In genomic region chr19:17354797-17355196, GRCm38 (mm10) we compare ENCODE assay signal across 11 mouse cellular contexts. TPM values are rescaled to one million over a fixed set of nuclear protein-coding genes. Genes with fewer than 3 reads are reported as not detected.
DNase-seq lines count a peak whose midpoint lies in the region; ATAC-seq and TF ChIP-seq lines count a peak whose summit lies in the region.
"Had no signal": no experiment of that assay in that cellular context is flagged by ENCODE, and none has a peak within 500 bp of the region (broad histone marks: within the 10 kb centered on the region; RNA-seq: fewer than 3 reads in every experiment).

No protein-coding gene starts in this region.

- peak; percentile 31 for DNase-seq in cerebellum, adult 8-10 months
- no peak for DNase-seq in cerebellum, adult 11 months
- no peak for DNase-seq in kidney, postnatal 14 days
- DNase-seq in liver, embryonic 13.5 days, result peak; percentile 21
- no peak for DNase-seq in midbrain, embryonic 11.5 days (ENCODE audit: low spot score, missing footprints)
- no peak for DNase-seq in urinary bladder, postnatal 36 days (ENCODE audit: low spot score in 2 of 2)
- DNase-seq: adrenal gland, postnatal 14 days had no signal

- no peak for ATAC-seq in kidney, embryonic 14.5 days (ENCODE audit: low FRiP score, low TSS enrichment)
- peak; percentile 72 for ATAC-seq in liver, embryonic 13.5 days (ENCODE audit: low read depth)
- ATAC-seq in midbrain, embryonic 11.5 days (ENCODE audit: low FRiP score), result no peak
- ATAC-seq: inflammation-experienced regulatory T-cells, adult 6 months; midbrain, embryonic 13.5 days had no signal

- peak overlapping the region; percentile 2; the same call in 1 of the 2 replicates for H3K4me3 ChIP-seq in kidney, embryonic 14.5 days (ENCODE audit: low read length)
- H3K4me3 ChIP-seq in bone marrow macrophage, adult 2 months (ENCODE audit: insufficient read depth, low read length), result peak overlapping the region; percentile 94; the same call in 1 of the 2 replicates
- H3K4me3 ChIP-seq in liver, embryonic 13.5 days (replicated peaks), result peak overlapping the region; percentile 88
- no peak overlapping the region for H3K4me3 ChIP-seq in midbrain, embryonic 11.5 days (ENCODE audit: low read depth, low read length)
- H3K4me3 ChIP-seq: midbrain, embryonic 13.5 days had no signal

- H3K27me3 ChIP-seq in kidney, embryonic 14.5 days (ENCODE audit: control insufficient read depth, insufficient read depth, low read length), result no peaks in the 10 kb centered on the region
- no peaks in the 10 kb centered on the region for H3K27me3 ChIP-seq in liver, embryonic 13.5 days
- peaks cover 12% of the 10 kb centered on the region for H3K27me3 ChIP-seq in midbrain, embryonic 11.5 days (ENCODE audit: control insufficient read depth, insufficient read depth, low read length)

- no peaks in the 10 kb centered on the region for H3K9me3 ChIP-seq in kidney, embryonic 14.5 days (ENCODE audit: control insufficient read depth, low read length)
- no peaks in the 10 kb centered on the region for H3K9me3 ChIP-seq in liver, embryonic 13.5 days (replicated peaks)
- no peaks in the 10 kb centered on the region for H3K9me3 ChIP-seq in midbrain, embryonic 11.5 days (ENCODE audit: control insufficient read depth, low read length)
- H3K9me3 ChIP-seq: midbrain, embryonic 13.5 days had no signal

- no peaks in the 10 kb centered on the region for H3K36me3 ChIP-seq in kidney, embryonic 14.5 days (ENCODE audit: control insufficient read depth, insufficient read depth, low read length)
- peaks cover 35% of the 10 kb centered on the region for H3K36me3 ChIP-seq in liver, embryonic 13.5 days
- no peaks in the 10 kb centered on the region for H3K36me3 ChIP-seq in midbrain, embryonic 11.5 days (ENCODE audit: control insufficient read depth, insufficient read depth, low read length)
- H3K36me3 ChIP-seq: midbrain, embryonic 13.5 days had no signal

- no peak for TF ChIP-seq CTCF in bone marrow macrophage, adult 2 months (IDR thresholded peaks at IDR 0.05; ENCODE audit: low read depth, low read length)

- WGBS in kidney, embryonic 14.5 days, result 60% methylated on average over 4 of the region's 4 CpGs
- WGBS in liver, embryonic 13.5 days (ENCODE audit: insufficient replicate concordance), result 12% methylated on average over 4 of the region's 4 CpGs
- 73% methylated on average over 4 of the region's 4 CpGs for WGBS in midbrain, embryonic 11.5 days

- no peak for TF ChIP-seq POLR2A in bone marrow macrophage, adult 2 months (IDR thresholded peaks at IDR 0.05; ENCODE audit: borderline replicate concordance, low read depth, low read length)

- H3K27ac ChIP-seq in kidney, embryonic 14.5 days (ENCODE audit: low read depth, low read length), result no peak overlapping the region
- H3K27ac ChIP-seq in bone marrow macrophage, adult 2 months (ENCODE audit: insufficient read depth, low read depth, low read length), result no peak overlapping the region
- peak overlapping the region; percentile 94 for H3K27ac ChIP-seq in liver, embryonic 13.5 days
- H3K27ac ChIP-seq in midbrain, embryonic 11.5 days (ENCODE audit: low read depth, low read length), result no peak overlapping the region
- H3K27ac ChIP-seq: midbrain, embryonic 13.5 days had no signal

- 0 out of 2 replicates have a peak, but pooled peaks cover 3% of the 10 kb centered on the region for H3K4me1 ChIP-seq in kidney, embryonic 14.5 days (ENCODE audit: control insufficient read depth, insufficient read depth, low read length)
- H3K4me1 ChIP-seq in bone marrow macrophage, adult 2 months (ENCODE audit: control insufficient read depth, insufficient read depth, low read length), result peaks cover 45% of the 10 kb centered on the region
- peaks cover 83% of the 10 kb centered on the region for H3K4me1 ChIP-seq in liver, embryonic 13.5 days (replicated peaks)
- H3K4me1 ChIP-seq in midbrain, embryonic 11.5 days (ENCODE audit: control insufficient read depth, insufficient read depth, low read length), result no peaks in the 10 kb centered on the region; the same call in 1 of the 2 replicates

- peak overlapping the region; percentile 88; the same call in 1 of the 2 replicates for H3K4me2 ChIP-seq in kidney, embryonic 14.5 days (replicated peaks; ENCODE audit: low read depth, low read length)
- H3K4me2 ChIP-seq in liver, embryonic 13.5 days, result peak overlapping the region; percentile 77
- no peak overlapping the region for H3K4me2 ChIP-seq in midbrain, embryonic 11.5 days
- H3K4me2 ChIP-seq: midbrain, embryonic 13.5 days had no signal

- H3K9ac ChIP-seq in kidney, embryonic 14.5 days (ENCODE audit: low read depth, low read length), result no peak overlapping the region
- H3K9ac ChIP-seq in liver, embryonic 13.5 days, result peak overlapping the region; percentile 94
- H3K9ac ChIP-seq in midbrain, embryonic 11.5 days (ENCODE audit: low read length), result no peak overlapping the region
- H3K9ac ChIP-seq: midbrain, embryonic 13.5 days had no signal

RNA-seq across cellular contexts. Expression of gene Gcnt1, which starts 17.8 kb away (rescaled TPM):
- 7.8 and 21.0 TPM in 2 replicates for polyA plus RNA-seq in kidney, embryonic 14.5 days (2014; fragmentation: Nextera tagmentation; extraction: Ambion mirVana)
- polyA plus RNA-seq in bone marrow macrophage, adult 2 months (2012; ENCODE audit: insufficient read depth, insufficient read length, missing spikeins), result 73.9 and 75.2 TPM in 2 replicates
- 17.9 and 25.0 TPM in 2 replicates for polyA plus RNA-seq in liver, embryonic 13.5 days (2015; fragmentation: Nextera tagmentation; extraction: Ambion mirVana)
- 4.2 and 5.3 TPM in 2 replicates for polyA plus RNA-seq in midbrain, embryonic 11.5 days (2014; fragmentation: Nextera tagmentation; extraction: Ambion mirVana)

RNA-seq across cellular contexts. Expression of gene Rfk, which starts 39.0 kb away (rescaled TPM):
- polyA plus RNA-seq in kidney, embryonic 14.5 days (2014; fragmentation: Nextera tagmentation; extraction: Ambion mirVana), result 55.2 and 77.2 TPM in 2 replicates
- polyA plus RNA-seq in bone marrow macrophage, adult 2 months (2012; ENCODE audit: insufficient read depth, insufficient read length, missing spikeins), result 40.7 and 41.4 TPM in 2 replicates
- 73.0 and 84.8 TPM in 2 replicates for polyA plus RNA-seq in liver, embryonic 13.5 days (2015; fragmentation: Nextera tagmentation; extraction: Ambion mirVana)
- 70.4 and 81.3 TPM in 2 replicates for polyA plus RNA-seq in midbrain, embryonic 11.5 days (2014; fragmentation: Nextera tagmentation; extraction: Ambion mirVana)

Comparison
In these comparisons a context has a peak if more than half of its experiments do, and no peak if none do; other contexts are left out.
1. DNase-seq: peak in cerebellum, adult 8-10 months (single experiment) and liver, embryonic 13.5 days (single experiment); none in cerebellum, adult 11 months (single experiment), kidney, postnatal 14 days (single experiment), midbrain, embryonic 11.5 days (single experiment) and urinary bladder, postnatal 36 days (0 of 2).